ENCODE assay signal across 8 mouse cellular contexts in genomic region chr2:32599409-32599808, GRCm38 (mm10). TPM values are rescaled to one million over a fixed set of nuclear protein-coding genes. Genes with fewer than 3 reads are reported as not detected.
DNase-seq lines count a peak whose midpoint lies in the region; ATAC-seq and TF ChIP-seq lines count a peak whose summit lies in the region.

St6galnac6 (plus strand) TSS chr2:32599709.

- no peaks in the 10 kb centered on the region for H3K36me3 ChIP-seq in liver, adult 2 months (ENCODE audit: control insufficient read depth, insufficient read depth, low read length)

- H3K79me2 ChIP-seq in liver, adult 2 months (ENCODE audit: control insufficient read depth, insufficient read depth, low read length): no peaks in the 10 kb centered on the region

- no peak for TF ChIP-seq CTCF in liver, adult 2 months (IDR thresholded peaks at IDR 0.05; ENCODE audit: low read depth, low read length)
- TF ChIP-seq CTCF in bone marrow, adult 2 months (IDR thresholded peaks at IDR 0.05; ENCODE audit: control insufficient read depth, insufficient read depth, low read length): no peak

- H3K27ac ChIP-seq in liver, adult 2 months (replicated peaks; ENCODE audit: insufficient read depth, low read depth, low read length): no peak within 1 kb of the TSS
- no peak within 1 kb of the TSS for H3K27ac ChIP-seq in bone marrow, adult 2 months (ENCODE audit: control insufficient read depth, insufficient read depth, low read depth, low read length, poor library complexity)

- WGBS in liver, adult 2 months: 94% methylated on average over 3 of the region's 3 CpGs
- 80% methylated on average over 3 of the region's 3 CpGs for WGBS in bone marrow, adult 2 months

- no peaks in the 10 kb centered on the region for H3K27me3 ChIP-seq in liver, adult 2 months (ENCODE audit: control insufficient read depth, insufficient read depth, low read length)

- H3K4me1 ChIP-seq in liver, adult 2 months (ENCODE audit: control insufficient read depth, insufficient read depth, low read length): no peaks in the 10 kb centered on the region
- H3K4me1 ChIP-seq in bone marrow, adult 2 months (ENCODE audit: control insufficient read depth, insufficient read depth, low read length): peaks cover 1% of the 10 kb centered on the region; the same call in 1 of the 2 replicates

- ATAC-seq in granulocyte monocyte progenitor cell, adult 5-6 weeks (replicated peaks; ENCODE audit: poor library complexity, severe bottlenecking): no peak

- H3K4me3 ChIP-seq in liver, adult 2 months (ENCODE audit: insufficient read depth, low read depth, low read length): no peak within 1 kb of the TSS
- no peak within 1 kb of the TSS for H3K4me3 ChIP-seq in bone marrow, adult 2 months (replicated peaks; ENCODE audit: control insufficient read depth, low read depth, low read length)

- intact Hi-C loops in left cerebral cortex, postnatal 25 days (cut with DNase I): no loop called here

- H3K9ac ChIP-seq in liver, adult 2 months (ENCODE audit: low read depth, low read length): no peak within 1 kb of the TSS

- no peak for TF ChIP-seq POLR2A in liver, adult 2 months (IDR thresholded peaks at IDR 0.05; ENCODE audit: extremely low read depth, insufficient read depth, low read length)
- TF ChIP-seq POLR2A in bone marrow, adult 2 months (IDR thresholded peaks at IDR 0.05; ENCODE audit: borderline replicate concordance, control insufficient read depth, low read depth, low read length): no peak

- no peak for DNase-seq in liver, adult 2 months (ENCODE audit: extremely low read depth, low read depth, low spot score)
- no peak for DNase-seq in liver
- no peak for DNase-seq in left cerebral cortex, postnatal 25 days (ENCODE audit: low spot score in 2 of 2)
- no peak for DNase-seq in cerebellum, adult 8-10 months
- no peak for DNase-seq in embryo, embryonic 10 days (ENCODE audit: low spot score)
- no peak for DNase-seq in kidney, adult 8-10 months

RNA-seq across cellular contexts. Expression of gene St6galnac6, which starts in this region (rescaled TPM):
- 38.0 and 45.6 TPM in 2 replicates for total RNA-seq in liver, adult 2 months (2014; rRNA removed)
- 90.0 and 134 TPM in 2 replicates for polyA plus RNA-seq in liver, adult 2 months (2012; rRNA removed)
- 13.3 and 25.7 TPM in 2 replicates for polyA plus RNA-seq in bone marrow, adult 2 months (2011; ENCODE audit: insufficient read depth, insufficient read length, low replicate concordance, missing spikeins)
- total RNA-seq in granulocyte monocyte progenitor cell, adult 5-6 weeks (2014; fragmentation: Nextera tagmentation): 16.2 and 19.0 TPM in 2 replicates
- total RNA-seq in granulocyte monocyte progenitor cell, adult 5-6 weeks (2017): 11.3 and 14.2 TPM in 2 replicates
- 100 to 1,000 TPM; 112 to 117 TPM for total RNA-seq in left cerebral cortex, postnatal 25 days (2021)
